Mouse (Mus musculus): ENCODE measurements around the gene Mcf2l.

Gene Mcf2l

GRCm38 (mm10) chr8:12912011-12912410 lies 38.4 kb downstream of the Mcf2l start:
- no peak for DNase-seq (ENCODE audit: low spot score)

GRCm38 (mm10) chr8:12915187-12916006 lies 41.8 kb downstream of the Mcf2l start:
- no peak for DNase-seq (ENCODE audit: low spot score)

- no peak for DNase-seq (ENCODE audit: low spot score)
These were observed 42.7 kb downstream of the Mcf2l start for GRCm38 (mm10) chr8:12916156-12916900.

GRCm38 (mm10) chr8:12917029-12917428 lies 43.4 kb downstream of the Mcf2l start:
- DNase-seq (ENCODE audit: low spot score): no peak

GRCm38 (mm10) chr8:12917831-12918230 lies 44.2 kb downstream of the Mcf2l start:
- DNase-seq (ENCODE audit: low spot score): no peak

GRCm38 (mm10) chr8:12920599-12920998 lies 47.0 kb downstream of the Mcf2l start:
- DNase-seq (ENCODE audit: low spot score): no peak

- no peak for DNase-seq (ENCODE audit: low spot score)
These were observed 51.4 kb downstream of the Mcf2l start for GRCm38 (mm10) chr8:12925051-12925450.

GRCm38 (mm10) chr8:12925941-12926381 lies 52.4 kb downstream of the Mcf2l start:
- DNase-seq (ENCODE audit: low spot score): no peak

- no peak for DNase-seq (ENCODE audit: low spot score)
These were observed 53.8 kb downstream of the Mcf2l start for GRCm38 (mm10) chr8:12927204-12927983.

GRCm38 (mm10) chr8:12928033-12928432 lies 54.4 kb downstream of the Mcf2l start:
- DNase-seq (ENCODE audit: low spot score): no peak

- no peak for DNase-seq (ENCODE audit: low spot score)
These were observed 55.3 kb downstream of the Mcf2l start for GRCm38 (mm10) chr8:12928931-12929330.

GRCm38 (mm10) chr8:12930290-12930689 lies 56.7 kb downstream of the Mcf2l start:
- no peak for DNase-seq (ENCODE audit: low spot score)

GRCm38 (mm10) chr8:12931426-12931825 lies 57.8 kb downstream of the Mcf2l start:
- no peak for DNase-seq (ENCODE audit: low spot score)

- DNase-seq (ENCODE audit: low spot score): no peak
These were observed 58.9 kb downstream of the Mcf2l start for GRCm38 (mm10) chr8:12932520-12932919.

GRCm38 (mm10) chr8:12933765-12934164 lies 60.2 kb downstream of the Mcf2l start:
- DNase-seq (ENCODE audit: low spot score): no peak

- DNase-seq (ENCODE audit: low spot score): no peak
These were observed 60.9 kb downstream of the Mcf2l start for GRCm38 (mm10) chr8:12934453-12935043.

GRCm38 (mm10) chr8:12940549-12940948 lies 66.9 kb downstream of the Mcf2l start:
- DNase-seq (ENCODE audit: low spot score): no peak

- DNase-seq (ENCODE audit: low spot score): no peak
These were observed 67.7 kb downstream of the Mcf2l start for GRCm38 (mm10) chr8:12941161-12941926.

- DNase-seq (ENCODE audit: low spot score): no peak
These were observed 74.3 kb downstream of the Mcf2l start for GRCm38 (mm10) chr8:12947604-12948573.

GRCm38 (mm10) chr8:12948574-12948961 lies 75.0 kb downstream of the Mcf2l start:
- no peak for DNase-seq (ENCODE audit: low spot score)
